Mouse (Mus musculus) MEL (cell line): ENCODE data around the gene Gm38394. TPM values are rescaled to one million over a fixed set of nuclear protein-coding genes. Genes with fewer than 3 reads are reported as not detected.

Source experiments
- DNase-seq: peaks from one replicate; pipeline ENCODE4 v3.0.0; 2011; ENCODE audit warnings: low read depth, low spot score
- H3K27ac ChIP-seq: 2 replicates; pipeline ENCODE4 v1.5.1; 2012; ENCODE audit warnings: low read depth, mild to moderate bottlenecking, control low read depth, low read length, moderate library complexity; ENCODE audit not compliant: control insufficient read depth
- H3K27me3 ChIP-seq, 2 experiments: fragments of 150-350 bp in 1 of 2; sonication (generic) in 1 of 2; 2 replicates each; pipeline ENCODE4 v1.6.1; 2012; ENCODE audit warnings: low read length in 2 of 2, mild to moderate bottlenecking in 2 of 2, improper control_type of control experiment in 1 of 2, moderate library complexity in 1 of 2; ENCODE audit not compliant: insufficient read depth in 2 of 2, control insufficient read depth in 1 of 2
- H3K36me3 ChIP-seq, 2 experiments: 2 replicates each; pipeline ENCODE4 v1.6.1; 2012 to 2014; ENCODE audit warnings: low read length in 2 of 2, improper control_type of control experiment in 1 of 2, inconsistent platforms in 1 of 2, mild to moderate bottlenecking in 1 of 2; ENCODE audit not compliant: insufficient read depth in 2 of 2, control insufficient read depth in 1 of 2
- H3K4me1 ChIP-seq, 2 experiments: fragments of 150-350 bp in 1 of 2; sonication (generic) in 1 of 2; 2 replicates each; pipeline ENCODE4 v1.6.1; 2012; ENCODE audit warnings: low read length in 2 of 2, improper control_type of control experiment in 1 of 2, mild to moderate bottlenecking in 1 of 2; ENCODE audit not compliant: insufficient read depth in 2 of 2, control insufficient read depth in 1 of 2
- H3K4me3 ChIP-seq, 2 experiments: fragments of 150-350 bp in 1 of 2; sonication (generic) in 1 of 2; 2 replicates each; pipeline ENCODE4 v1.5.1; 2012; ENCODE audit warnings: low read depth in 2 of 2, low read length in 2 of 2, mild to moderate bottlenecking in 2 of 2, moderate library complexity in 2 of 2, control low read depth in 1 of 2, improper control_type of control experiment in 1 of 2; ENCODE audit not compliant: control insufficient read depth in 1 of 2, insufficient read depth in 1 of 2
- H3K79me2 ChIP-seq: 2 replicates; pipeline ENCODE4 v1.6.1; 2012; ENCODE audit warnings: mild to moderate bottlenecking, low read length, moderate library complexity; ENCODE audit not compliant: control insufficient read depth, poor library complexity, insufficient read depth
- H3K9ac ChIP-seq: 2 replicates; pipeline ENCODE4 v1.6.1; 2012; ENCODE audit warnings: low read depth, mild to moderate bottlenecking, control low read depth, low read length, moderate library complexity; ENCODE audit not compliant: control insufficient read depth, poor library complexity, severe bottlenecking
- H3K9me3 ChIP-seq: fragments of 150-350 bp; sonication (generic); replicated peaks from 2 replicates; pipeline ENCODE4 v1.6.1; 2012; ENCODE audit warnings: mild to moderate bottlenecking, low read length, improper control_type of control experiment, moderate library complexity; ENCODE audit not compliant: insufficient read depth
- CHD2 ChIP-seq: IDR thresholded peaks from 2 replicates; pipeline ENCODE4 v1.6.1; 2011; ENCODE audit warnings: low read length, improper control_type of control experiment
- E2F4 ChIP-seq: IDR thresholded peaks from 2 replicates; pipeline ENCODE4 v1.6.1; 2011; ENCODE audit warnings: low read depth, low read length, improper control_type of control experiment, borderline replicate concordance
- ETS1 ChIP-seq: IDR thresholded peaks from 2 replicates; pipeline ENCODE4 v1.6.1; 2012; ENCODE audit warnings: low read depth, mild to moderate bottlenecking, inconsistent platforms, low read length, improper control_type of control experiment, moderate library complexity
- GATA1 ChIP-seq: IDR thresholded peaks from 2 replicates; pipeline ENCODE4 v1.6.1; 2011; ENCODE audit warnings: low read depth, low read length, improper control_type of control experiment
- JUND ChIP-seq: IDR thresholded peaks from 2 replicates; pipeline ENCODE4 v1.6.1; 2011; ENCODE audit warnings: low read depth, mild to moderate bottlenecking, improper control_type of control experiment, low read length
- KAT2A ChIP-seq: conservative IDR thresholded peaks from 2 replicates; pipeline ENCODE4 v1.6.1; 2012; ENCODE audit warnings: low read depth, low read length, improper control_type of control experiment, inconsistent platforms
- MAZ ChIP-seq: IDR thresholded peaks from 2 replicates; pipeline ENCODE4 v1.6.1; 2012; ENCODE audit warnings: low read depth, mild to moderate bottlenecking, inconsistent platforms, low read length, improper control_type of control experiment
- MYB ChIP-seq: IDR thresholded peaks from 2 replicates; pipeline ENCODE4 v1.6.1; 2011; ENCODE audit warnings: mild to moderate bottlenecking, low read depth, low read length, improper control_type of control experiment
- MYC ChIP-seq: IDR thresholded peaks from 2 replicates; pipeline ENCODE4 v1.6.1; 2011; ENCODE audit warnings: low read depth, mild to moderate bottlenecking, low read length, improper control_type of control experiment, moderate library complexity
- NELFE ChIP-seq: IDR thresholded peaks from 2 replicates; pipeline ENCODE4 v1.6.1; 2011; ENCODE audit warnings: low read depth, low read length, improper control_type of control experiment
- POLR2AphosphoS2 ChIP-seq: IDR thresholded peaks from 2 replicates; pipeline ENCODE4 v1.6.1; 2011; ENCODE audit warnings: low read length, improper control_type of control experiment
- POLR2AphosphoS5 ChIP-seq: IDR thresholded peaks from 2 replicates; pipeline ENCODE4 v1.6.1; 2012; ENCODE audit warnings: low read depth, borderline replicate concordance, mild to moderate bottlenecking, inconsistent platforms, low read length, moderate library complexity, mixed read lengths
- SMC3 ChIP-seq: IDR thresholded peaks from 2 replicates; pipeline ENCODE4 v1.6.1; 2011; ENCODE audit warnings: low read depth, low read length, improper control_type of control experiment
- TAL1 ChIP-seq: IDR thresholded peaks from 2 replicates; pipeline ENCODE4 v1.6.1; 2012; ENCODE audit warnings: mild to moderate bottlenecking, inconsistent platforms, low read length, moderate library complexity, mixed read lengths
- UBTF ChIP-seq: IDR thresholded peaks from 2 replicates; pipeline ENCODE4 v1.6.1; 2012; ENCODE audit warnings: low read depth, mild to moderate bottlenecking, inconsistent platforms, low read length, improper control_type of control experiment, moderate library complexity, borderline replicate concordance; ENCODE audit not compliant: insufficient read depth
- ZC3H11A ChIP-seq: IDR thresholded peaks from 2 replicates; pipeline ENCODE4 v1.6.1; 2012; ENCODE audit warnings: low read depth, mild to moderate bottlenecking, inconsistent platforms, low read length, improper control_type of control experiment
- ZKSCAN1 ChIP-seq: IDR thresholded peaks from 2 replicates; pipeline ENCODE4 v1.6.1; 2012; ENCODE audit warnings: low read depth, mild to moderate bottlenecking, inconsistent platforms, low read length, improper control_type of control experiment, moderate library complexity
- ZMIZ1 ChIP-seq: IDR thresholded peaks from 2 replicates; pipeline ENCODE4 v1.6.1; 2012; ENCODE audit warnings: low read depth, mild to moderate bottlenecking, inconsistent platforms, low read length, improper control_type of control experiment, moderate library complexity
- ZNF384 ChIP-seq: IDR thresholded peaks from 2 replicates; pipeline ENCODE4 v1.6.1; 2012; ENCODE audit warnings: low read depth, mild to moderate bottlenecking, inconsistent platforms, low read length, improper control_type of control experiment
- polyA plus RNA-seq, 2 experiments: library from polyadenylated mRNA; stranded (reverse) in 1 of 2; unstranded in 1 of 2; fragments of >175 nt in 1 of 2; fragments of >200 nt in 1 of 2; gene quantifications; 2 replicates each; pipeline versions ENCODE4 v1.2.1 to v1.2.4; 2012; ENCODE audit warnings: low replicate concordance in 2 of 2, low read depth in 1 of 2; ENCODE audit not compliant: insufficient read length in 2 of 2, insufficient read depth in 1 of 2, missing spikeins in 1 of 2
- total RNA-seq: library from RNA; depleted of rRNA; stranded (reverse); fragments of 300-350 nt; gene quantifications from 2 replicates; pipeline ENCODE4 v1.2.3, GENCODE M21; 2012

Gene Gm38394
- total and polyA plus RNA-seq, 3 experiments, result 1.0 to 5.2 TPM; not detected in 1

DNA sequence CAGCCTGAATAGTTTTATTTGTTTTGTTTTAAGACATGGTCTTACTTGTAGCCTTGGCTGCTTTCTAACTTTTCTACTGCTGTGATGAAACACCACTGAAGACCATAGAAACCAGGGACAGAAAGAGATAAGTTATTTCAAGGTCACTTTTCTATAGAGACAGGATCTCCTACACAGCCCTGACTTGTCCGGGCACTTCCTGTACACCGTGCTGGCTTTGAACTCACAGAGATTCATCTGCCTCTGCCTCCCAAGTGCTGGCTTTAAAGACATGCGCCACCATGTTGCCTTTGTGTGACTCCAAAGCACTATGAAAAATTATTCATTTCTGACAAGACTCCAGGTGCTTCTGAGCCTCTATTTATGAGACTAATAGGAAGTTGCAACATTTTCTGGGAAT lies 10.1 kb upstream of the Gm38394 start:
- H3K79me2 ChIP-seq, result no peaks in the 10 kb centered on the region
- no peak overlapping the region for H3K27ac ChIP-seq
- H3K4me3 ChIP-seq, result no peak overlapping the region
- H3K9me3 ChIP-seq, result no peaks in the 10 kb centered on the region
- no peaks in the 10 kb centered on the region for H3K4me1 ChIP-seq
- TF ChIP-seq SMC3 (no peak), MYC (no peak), NELFE (no peak), ZMIZ1 (no peak), JUND (no peak), MAZ (no peak), ZNF384 (no peak), E2F4 (no peak), KAT2A (no peak), ZC3H11A (no peak)
- no peaks in the 10 kb centered on the region for H3K27me3 ChIP-seq
- no peaks in the 10 kb centered on the region for H3K36me3 ChIP-seq
- no peak overlapping the region for H3K9ac ChIP-seq
- no peak for DNase-seq

DNA sequence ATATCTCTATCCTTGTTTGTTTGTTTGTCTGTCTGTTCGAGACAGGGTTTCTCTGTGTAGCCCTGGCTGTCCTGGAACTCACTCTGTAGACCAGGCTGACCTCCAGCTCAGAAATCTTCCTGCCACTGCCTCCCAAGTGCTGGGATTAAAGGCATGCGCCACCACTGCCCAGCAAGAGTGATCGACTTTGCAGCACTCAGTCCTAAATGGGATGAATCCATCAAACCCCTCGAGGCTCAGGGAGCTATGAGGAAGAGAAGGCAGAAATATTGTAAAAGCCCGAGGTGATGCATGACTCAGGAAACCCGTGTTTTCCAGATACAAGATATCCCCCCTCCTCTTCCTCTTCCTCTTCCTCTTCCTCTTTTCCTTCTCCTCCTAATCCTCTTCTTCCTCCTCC lies 9.7 kb upstream of the Gm38394 start:
- TF ChIP-seq ZNF384 (no peak), UBTF (no peak), GATA1 (no peak), ETS1 (no peak), SMC3 (no peak), ZKSCAN1 (no peak), POLR2AphosphoS5 (no peak), KAT2A (no peak)
- Histone ChIP-seq H3K27ac (no peak overlapping the region), H3K4me1 (no peaks in the 10 kb centered on the region), H3K9me3 (no peaks in the 10 kb centered on the region), H3K4me3 (no peak overlapping the region), H3K36me3 (no peaks in the 10 kb centered on the region), H3K27me3 (no peaks in the 10 kb centered on the region), H3K79me2 (no peaks in the 10 kb centered on the region), H3K9ac (no peak overlapping the region)
- no peak for DNase-seq

GRCm38 (mm10) chr1:133670190-133670589 lies 9.1 kb upstream of the Gm38394 start:
- no peak for TF ChIP-seq GATA1
- TF ChIP-seq TAL1, result no peak
- TF ChIP-seq ETS1, result no peak
- TF ChIP-seq POLR2AphosphoS2, result no peak
- no peak for TF ChIP-seq MYB
- no peak for TF ChIP-seq CHD2
- TF ChIP-seq, all 39 proteins: peak for 0
- no peak overlapping the region for H3K4me3 ChIP-seq
- H3K36me3 ChIP-seq, result no peaks in the 10 kb centered on the region
- no peaks in the 10 kb centered on the region for H3K79me2 ChIP-seq
- H3K9ac ChIP-seq, result no peak overlapping the region
- DNase-seq, result no peak
- H3K4me1 ChIP-seq, result no peaks in the 10 kb centered on the region
- H3K9me3 ChIP-seq, result no peaks in the 10 kb centered on the region
- no peaks in the 10 kb centered on the region for H3K27me3 ChIP-seq
- H3K27ac ChIP-seq, result no peak overlapping the region
